Mouse (Mus musculus): Measurements from ENCODE around the gene Slc6a15. TPM values are rescaled to one million over a fixed set of nuclear protein-coding genes. Genes with fewer than 3 reads are reported as not detected.

Gene Slc6a15
- polyA plus RNA-seq, 1 experiment, result 0.54 TPM

DNA sequence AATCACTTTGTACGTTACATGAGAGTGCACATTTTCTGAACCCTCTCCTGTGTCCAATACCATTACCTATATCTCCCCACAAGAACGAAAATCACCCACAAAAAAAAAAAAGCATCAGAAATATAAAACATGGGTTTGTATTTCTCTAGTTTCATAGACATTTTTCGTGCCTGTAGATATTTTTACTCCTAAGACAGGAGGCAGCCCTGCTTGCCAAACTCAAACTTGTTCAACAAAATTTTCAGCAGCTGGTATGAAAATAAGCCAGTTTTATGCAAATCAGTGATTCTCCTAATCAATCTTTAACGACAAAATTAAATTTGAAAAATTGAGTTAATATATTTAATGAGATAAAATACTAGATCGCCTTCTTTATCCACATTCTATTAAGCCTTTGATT, 27.7 kb upstream of the Slc6a15 start:
- Histone ChIP-seq H3K4me2 (ENCODE audit: low read depth) (no peak overlapping the region), H3K36me3 (ENCODE audit: control insufficient read depth, insufficient read depth) (no peaks in the 10 kb centered on the region), H3ac (ENCODE audit: control insufficient read depth, insufficient read length) (no peak overlapping the region), H3K79me2 (ENCODE audit: control insufficient read depth, insufficient read depth) (no peaks in the 10 kb centered on the region), H3K4me3 (no peak overlapping the region), H3K27me3 (ENCODE audit: control insufficient read depth, insufficient read depth, insufficient read length) (no peaks in the 10 kb centered on the region)
- TF ChIP-seq E2F4 (IDR thresholded peaks at IDR 0.05; ENCODE audit: insufficient read depth), result no peak

GRCm38 (mm10) chr10:103346797-103347196, 20.8 kb upstream of the Slc6a15 start:
- Histone ChIP-seq H3K4me3 (no peak overlapping the region), H3K79me2 (ENCODE audit: control insufficient read depth, insufficient read depth) (no peaks in the 10 kb centered on the region), H3ac (ENCODE audit: control insufficient read depth, insufficient read length) (no peak overlapping the region), H3K27me3 (ENCODE audit: control insufficient read depth, insufficient read depth, insufficient read length) (no peaks in the 10 kb centered on the region), H3K36me3 (ENCODE audit: control insufficient read depth, insufficient read depth) (no peaks in the 10 kb centered on the region), H3K4me2 (ENCODE audit: low read depth) (no peak overlapping the region)
- TF ChIP-seq POLR2A (IDR thresholded peaks at IDR 0.05; ENCODE audit: insufficient read length, low read depth), result no peak
- no peak for TF ChIP-seq MYOG (IDR thresholded peaks at IDR 0.05; ENCODE audit: control insufficient read depth in 1 of 3, insufficient read depth in 1 of 3, insufficient read length in 2 of 3, low read depth in 2 of 3)
- TF ChIP-seq REST (IDR thresholded peaks at IDR 0.05; ENCODE audit: insufficient read depth, insufficient read length), result no peak
- TF ChIP-seq CEBPB (IDR thresholded peaks at IDR 0.05; ENCODE audit: insufficient read depth, poor library complexity, severe bottlenecking), result no peak
- no peak for TF ChIP-seq MAX (IDR thresholded peaks at IDR 0.05; ENCODE audit: low read depth)
- TF ChIP-seq E2F4 (IDR thresholded peaks at IDR 0.05; ENCODE audit: insufficient read depth), result no peak
- no peak for TF ChIP-seq SRF (IDR thresholded peaks at IDR 0.05; ENCODE audit: control insufficient read depth, insufficient read length, low read depth)

DNA sequence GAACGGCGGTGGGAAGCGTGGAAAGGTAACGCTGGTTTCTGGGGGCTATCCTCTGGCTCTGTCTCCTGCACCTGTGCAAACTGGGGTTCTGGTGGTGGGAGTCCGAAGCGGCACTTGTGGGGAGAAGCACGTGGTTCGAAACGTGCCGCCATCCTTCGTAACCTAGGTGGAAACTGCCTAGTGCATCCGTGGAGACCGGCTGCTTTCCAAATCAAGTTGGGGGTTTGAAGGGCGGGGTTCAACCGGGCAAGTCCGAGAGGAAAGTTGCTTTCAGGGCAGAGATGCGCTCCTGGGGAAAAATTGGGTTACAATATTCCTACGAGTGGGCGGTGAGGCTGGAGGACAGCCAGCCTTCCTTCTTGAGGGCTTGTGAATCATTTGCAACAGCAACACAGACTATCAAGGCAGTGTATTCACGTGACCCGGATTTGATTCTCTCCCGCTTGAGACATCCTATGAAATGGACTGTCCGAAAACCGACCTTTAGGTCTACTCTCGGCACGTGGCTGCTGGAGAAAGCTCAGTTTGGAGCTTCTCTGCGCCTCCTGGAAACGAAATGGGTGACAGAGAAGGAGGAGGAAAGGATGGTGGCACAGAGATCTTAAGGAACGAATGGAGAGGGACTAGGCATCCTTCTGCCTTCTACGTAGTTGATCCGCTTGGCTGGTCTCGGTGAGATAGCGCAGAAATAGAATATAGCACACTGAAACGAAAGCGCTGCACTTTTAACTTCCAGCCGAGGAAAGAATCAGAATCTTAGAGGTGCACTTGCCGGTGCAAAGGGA, 905 bp downstream of the Slc6a15 start:
- Histone ChIP-seq H3K79me2 (ENCODE audit: control insufficient read depth, insufficient read depth) (no peaks in the 10 kb centered on the region), H3K36me3 (ENCODE audit: control insufficient read depth, insufficient read depth) (no peaks in the 10 kb centered on the region), H3K27me3 (ENCODE audit: control insufficient read depth, insufficient read depth, insufficient read length) (no peaks in the 10 kb centered on the region), H3ac (ENCODE audit: control insufficient read depth, insufficient read length) (peak overlapping the region; percentile 43), H3K4me3 (peak overlapping the region; percentile 32), H3K4me2 (ENCODE audit: low read depth) (peak overlapping the region; percentile 96)
- TF ChIP-seq REST (IDR thresholded peaks at IDR 0.05; ENCODE audit: insufficient read depth, insufficient read length) (no peak), USF1 (IDR thresholded peaks at IDR 0.05; ENCODE audit: low read depth) (peak; percentile 74), MYOG (IDR thresholded peaks at IDR 0.05; ENCODE audit: control insufficient read depth in 1 of 3, insufficient read depth in 1 of 3, insufficient read length in 2 of 3, low read depth in 2 of 3) (no peak), MYOD1 (IDR thresholded peaks at IDR 0.05; ENCODE audit: control insufficient read depth in 1 of 3, insufficient read length in 2 of 3, low read depth in 2 of 3) (no peak)

DNA sequence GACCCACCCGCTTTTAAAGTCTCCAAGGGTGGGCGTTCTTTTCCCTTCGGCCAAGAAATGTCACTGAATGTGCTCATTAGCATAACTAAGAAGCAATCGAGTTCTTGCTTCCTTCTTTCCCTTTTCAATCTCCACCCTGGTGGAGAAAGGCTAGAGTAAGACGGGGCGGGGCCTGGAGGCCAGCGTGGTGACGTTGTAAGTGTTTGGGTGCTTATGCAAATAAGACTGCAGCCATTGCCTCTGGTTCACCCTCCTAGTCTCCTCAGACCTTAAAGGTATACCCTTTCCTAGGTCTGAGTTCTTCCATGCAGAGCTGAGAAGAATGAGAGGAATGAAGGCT, 1.5 kb downstream of the Slc6a15 start:
- no peak for TF ChIP-seq MAX (IDR thresholded peaks at IDR 0.05; ENCODE audit: low read depth)
- no peak for TF ChIP-seq TCF12 (IDR thresholded peaks at IDR 0.05; ENCODE audit: insufficient read depth, poor library complexity, severe bottlenecking)
- TF ChIP-seq SRF (IDR thresholded peaks at IDR 0.05; ENCODE audit: control insufficient read depth, insufficient read length, low read depth), result no peak
- no peak for TF ChIP-seq CEBPB (IDR thresholded peaks at IDR 0.05; ENCODE audit: insufficient read depth, poor library complexity, severe bottlenecking)
- no peak for TF ChIP-seq MYOD1 (IDR thresholded peaks at IDR 0.05; ENCODE audit: control insufficient read depth in 1 of 3, insufficient read length in 2 of 3, low read depth in 2 of 3)
- TF ChIP-seq POLR2A (IDR thresholded peaks at IDR 0.05; ENCODE audit: insufficient read length, low read depth), result no peak
- TF ChIP-seq TCF3 (IDR thresholded peaks at IDR 0.05; ENCODE audit: insufficient read length, low read depth), result no peak
- TF ChIP-seq POLR2AphosphoS2 (IDR thresholded peaks at IDR 0.05; ENCODE audit: insufficient read length, low read depth), result no peak
- TF ChIP-seq REST (IDR thresholded peaks at IDR 0.05; ENCODE audit: insufficient read depth, insufficient read length), result no peak
- TF ChIP-seq USF1 (IDR thresholded peaks at IDR 0.05; ENCODE audit: low read depth), result no peak
- no peak for TF ChIP-seq E2F4 (IDR thresholded peaks at IDR 0.05; ENCODE audit: insufficient read depth)
- TF ChIP-seq MYOG (IDR thresholded peaks at IDR 0.05; ENCODE audit: control insufficient read depth in 1 of 3, insufficient read depth in 1 of 3, insufficient read length in 2 of 3, low read depth in 2 of 3), result no peak
- Histone ChIP-seq H3ac (ENCODE audit: control insufficient read depth, insufficient read length) (no peak overlapping the region), H3K4me3 (peak overlapping the region; percentile 32), H3K27me3 (ENCODE audit: control insufficient read depth, insufficient read depth, insufficient read length) (no peaks in the 10 kb centered on the region), H3K4me2 (ENCODE audit: low read depth) (peak overlapping the region; percentile 96), H3K36me3 (ENCODE audit: control insufficient read depth, insufficient read depth) (no peaks in the 10 kb centered on the region), H3K79me2 (ENCODE audit: control insufficient read depth, insufficient read depth) (no peaks in the 10 kb centered on the region)

DNA sequence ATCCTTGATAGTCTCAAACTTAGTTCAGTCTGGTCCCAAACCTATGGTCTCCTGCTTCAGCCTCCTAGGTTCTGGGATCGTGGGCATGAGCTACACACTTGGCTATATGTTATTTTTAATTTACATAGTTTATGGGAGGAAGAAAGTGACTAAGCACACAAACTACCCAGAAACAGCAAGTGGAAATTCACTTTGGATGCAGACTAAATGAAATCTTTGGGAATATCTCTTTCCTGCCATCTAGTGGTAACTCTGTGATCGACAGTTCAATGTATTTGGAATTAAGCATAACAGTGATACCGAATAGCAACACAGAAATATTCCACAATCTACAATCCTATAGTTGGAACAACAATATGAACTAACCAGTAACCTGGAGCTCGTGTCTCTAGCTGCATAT, 34.6 kb downstream of the Slc6a15 start:
- Histone ChIP-seq H3K4me3 (no peak overlapping the region), H3ac (ENCODE audit: control insufficient read depth, insufficient read length) (no peak overlapping the region), H3K36me3 (ENCODE audit: control insufficient read depth, insufficient read depth) (no peaks in the 10 kb centered on the region), H3K27me3 (ENCODE audit: control insufficient read depth, insufficient read depth, insufficient read length) (no peaks in the 10 kb centered on the region), H3K4me2 (ENCODE audit: low read depth) (peak overlapping the region; percentile 19), H3K79me2 (ENCODE audit: control insufficient read depth, insufficient read depth) (no peaks in the 10 kb centered on the region)
- TF ChIP-seq E2F4 (IDR thresholded peaks at IDR 0.05; ENCODE audit: insufficient read depth) (no peak), REST (IDR thresholded peaks at IDR 0.05; ENCODE audit: insufficient read depth, insufficient read length) (no peak), CEBPB (IDR thresholded peaks at IDR 0.05; ENCODE audit: insufficient read depth, poor library complexity, severe bottlenecking) (no peak), TCF3 (IDR thresholded peaks at IDR 0.05; ENCODE audit: insufficient read length, low read depth) (no peak), MYOG (IDR thresholded peaks at IDR 0.05; ENCODE audit: control insufficient read depth in 1 of 3, insufficient read depth in 1 of 3, insufficient read length in 2 of 3, low read depth in 2 of 3) (no peak), USF1 (IDR thresholded peaks at IDR 0.05; ENCODE audit: low read depth) (no peak), MYOD1 (IDR thresholded peaks at IDR 0.05; ENCODE audit: control insufficient read depth in 1 of 3, insufficient read length in 2 of 3, low read depth in 2 of 3) (no peak), POLR2A (IDR thresholded peaks at IDR 0.05; ENCODE audit: insufficient read length, low read depth) (no peak)
